Mouse (Mus musculus) cerebral cortex, adult 2 months (tissue): ENCODE measurements around the gene Wfdc15b.

ENCODE experiments used
- WGBS: fragments of 180-500 bp; shearing (Covaris S2); methylation state at CpG from one replicate; pipeline ENCODE4 v1.1.7; 2018; 5-methylcytosine and 5-hydroxymethylcytosine counted together

The Wfdc15b gene

GRCm38 (mm10) chr2:164221522-164221921 is at the start of gene Wfdc15b:
Gene Wfdc15b, minus strand, starts transcription at chr2:164221660.
- 82% methylated on average over 11 of the region's 11 CpGs for WGBS

GRCm38 (mm10) chr2:164256540-164256939 is 35.1 kb upstream of the Wfdc15b start, which contains the start of gene Svs3b:
Gene Svs3b, minus strand, starts transcription at chr2:164256640.
- 94% methylated on average over 1 of the region's 1 CpGs for WGBS

GRCm38 (mm10) chr2:164238366-164238765 is 16.9 kb upstream of the Wfdc15b start, which contains the start of gene Svs2:
Gene Svs2, minus strand, starts transcription at chr2:164238466.
- WGBS: 91% methylated on average over 3 of the region's 3 CpGs

GRCm38 (mm10) chr2:164232671-164233070 is 11.2 kb upstream of the Wfdc15b start:
- 88% methylated on average over 8 of the region's 8 CpGs for WGBS

GRCm38 (mm10) chr2:164228361-164229070 is 7.1 kb upstream of the Wfdc15b start:
- 80% methylated on average over 8 of the region's 8 CpGs for WGBS

- 93% methylated on average over 9 of the region's 9 CpGs for WGBS
Measured at GRCm38 (mm10) chr2:164219295-164219694, 2.2 kb downstream of the Wfdc15b start.

GRCm38 (mm10) chr2:164212711-164213110 is 8.7 kb downstream of the Wfdc15b start:
- 59% methylated on average over 5 of the region's 5 CpGs for whole genome bisulfite sequencing

- WGBS: 75% methylated on average over 4 of the region's 4 CpGs
Measured at GRCm38 (mm10) chr2:164210892-164211291, 10.6 kb downstream of the Wfdc15b start.

GRCm38 (mm10) chr2:164206676-164207075 is 14.8 kb downstream of the Wfdc15b start:
- 57% methylated on average over 4 of the region's 4 CpGs for WGBS

- 92% methylated on average over 10 of the region's 10 CpGs for WGBS
Measured at GRCm38 (mm10) chr2:164206011-164206410, 15.4 kb downstream of the Wfdc15b start.

- 82% methylated on average over 20 of the region's 20 CpGs for WGBS
Measured at GRCm38 (mm10) chr2:164199626-164200327, 21.7 kb downstream of the Wfdc15b start, which contains the start of gene Wfdc15a. Gene Wfdc15a, minus strand, starts transcription at chr2:164200130.

- WGBS: 89% methylated on average over 5 of the region's 5 CpGs
Measured at GRCm38 (mm10) chr2:164196700-164196990, 24.8 kb downstream of the Wfdc15b start.

- WGBS: 94% methylated on average over 5 of the region's 5 CpGs
Measured at GRCm38 (mm10) chr2:164195971-164196699, 25.3 kb downstream of the Wfdc15b start.

- WGBS: 65% methylated on average over 5 of the region's 5 CpGs
Measured at GRCm38 (mm10) chr2:164194959-164195630, 26.4 kb downstream of the Wfdc15b start.

- 73% methylated on average over 6 of the region's 6 CpGs for WGBS
Measured at GRCm38 (mm10) chr2:164190576-164190975, 30.9 kb downstream of the Wfdc15b start, which contains the start of gene Wfdc12. Gene Wfdc12, minus strand, starts transcription at chr2:164190608.

- 34% methylated on average over 5 of the region's 5 CpGs for WGBS
Measured at GRCm38 (mm10) chr2:164188722-164189121, 32.7 kb downstream of the Wfdc15b start.

GRCm38 (mm10) chr2:164184145-164184719 is 37.2 kb downstream of the Wfdc15b start:
- WGBS: 48% methylated on average over 9 of the region's 9 CpGs

- WGBS: 85% methylated on average over 9 of the region's 9 CpGs
Measured at GRCm38 (mm10) chr2:164183340-164183739, 38.1 kb downstream of the Wfdc15b start.

GRCm38 (mm10) chr2:164182692-164183255 is 38.7 kb downstream of the Wfdc15b start, which contains the start of gene Wfdc5:
Gene Wfdc5, minus strand, starts transcription at chr2:164182742.
- 82% methylated on average over 7 of the region's 7 CpGs for WGBS

- 83% methylated on average over 4 of the region's 4 CpGs for WGBS
Measured at GRCm38 (mm10) chr2:164180770-164181169, 40.7 kb downstream of the Wfdc15b start.

GRCm38 (mm10) chr2:164180124-164180523 is 41.3 kb downstream of the Wfdc15b start:
- WGBS: 40% methylated on average over 3 of the region's 3 CpGs
